Mouse (Mus musculus) mouse trophoblast stem cell (cell line): ENCODE results near the gene Tyw5.

Source experiments
- in situ Hi-C, 2 experiments: fragments of 300-500 bp; cut with MseI, MboI; formaldehyde crosslinking; loops; 2 replicates in 1 of 2; 3 replicates in 1 of 2; pipeline ENCODE4 v1.15.1; 2025

Tyw5 gene

DNA sequence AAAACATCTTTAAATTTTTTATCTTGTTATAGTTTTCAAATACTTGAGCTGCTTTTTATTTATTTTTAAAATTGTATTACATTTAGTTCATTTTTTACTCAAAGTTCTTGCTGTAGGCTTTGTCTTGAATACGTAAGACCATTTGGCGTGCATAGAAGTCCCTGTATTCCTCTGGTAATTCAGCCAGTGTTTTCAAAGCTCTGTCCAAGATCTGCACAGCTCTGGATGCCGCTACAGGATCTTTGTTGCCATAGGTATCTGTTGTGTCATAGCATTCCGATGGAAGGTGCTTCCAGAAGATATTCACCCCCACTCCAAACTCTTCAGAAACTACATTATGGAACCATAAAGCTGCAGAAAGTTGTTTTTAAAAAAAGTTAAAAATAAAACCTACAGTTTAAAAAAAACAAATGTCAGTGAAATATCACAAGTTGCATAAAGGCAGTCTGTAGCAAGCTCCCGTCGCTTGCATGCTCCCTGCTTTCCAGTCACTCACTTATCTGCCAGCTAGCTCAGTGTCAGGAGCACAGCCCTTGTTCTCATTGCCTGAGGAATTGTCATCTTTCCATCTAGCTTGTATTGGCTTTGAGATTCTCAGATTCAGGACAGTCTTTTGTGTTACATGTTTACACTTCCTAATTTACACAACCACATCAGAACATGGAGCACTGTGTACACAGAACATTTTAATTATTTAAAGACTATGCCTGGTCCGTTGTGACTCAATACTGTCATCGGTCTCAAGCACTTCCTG is 18.3 kb downstream of the Tyw5 start:
- in situ Hi-C loops, result no loop called here

DNA sequence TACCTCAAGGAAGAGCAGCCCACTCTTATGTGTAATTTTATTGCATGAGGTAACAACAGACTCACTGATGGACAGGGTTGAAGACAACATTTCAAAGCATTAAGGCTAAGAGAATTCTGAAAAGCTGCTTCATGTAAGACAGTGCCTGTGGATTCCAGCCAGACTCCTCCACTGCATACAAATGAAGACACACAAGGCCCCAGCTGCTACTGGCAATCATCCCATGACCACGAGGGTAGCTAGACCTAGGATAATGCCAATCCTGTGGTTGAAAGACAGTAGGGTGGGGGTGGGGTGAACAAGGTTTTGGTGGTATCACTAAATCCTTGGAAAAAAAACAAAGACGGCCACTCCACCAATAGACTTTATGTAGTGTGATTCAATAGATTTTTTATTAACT is 19.0 kb downstream of the Tyw5 start:
- in situ Hi-C loops, result no loop called here

DNA sequence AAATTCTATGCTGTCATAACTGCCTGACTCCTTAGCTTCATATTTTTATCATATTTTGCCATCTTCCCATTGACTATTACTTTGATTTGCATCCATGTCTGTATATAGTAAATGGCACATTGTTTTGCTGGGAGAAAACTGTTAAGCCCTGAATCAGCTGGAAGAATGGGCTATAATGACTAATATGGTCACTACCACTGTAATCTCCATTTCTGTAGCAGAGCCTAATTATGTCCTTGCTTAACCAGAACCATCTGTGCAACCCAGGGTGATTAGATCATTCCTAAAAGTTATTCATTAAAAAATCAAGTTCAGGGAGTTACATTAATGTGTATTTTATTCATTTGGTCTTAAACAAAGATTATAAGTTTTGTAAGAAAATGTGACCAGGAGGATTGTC is 20.4 kb downstream of the Tyw5 start:
- in situ Hi-C loops, result no loop called here

DNA sequence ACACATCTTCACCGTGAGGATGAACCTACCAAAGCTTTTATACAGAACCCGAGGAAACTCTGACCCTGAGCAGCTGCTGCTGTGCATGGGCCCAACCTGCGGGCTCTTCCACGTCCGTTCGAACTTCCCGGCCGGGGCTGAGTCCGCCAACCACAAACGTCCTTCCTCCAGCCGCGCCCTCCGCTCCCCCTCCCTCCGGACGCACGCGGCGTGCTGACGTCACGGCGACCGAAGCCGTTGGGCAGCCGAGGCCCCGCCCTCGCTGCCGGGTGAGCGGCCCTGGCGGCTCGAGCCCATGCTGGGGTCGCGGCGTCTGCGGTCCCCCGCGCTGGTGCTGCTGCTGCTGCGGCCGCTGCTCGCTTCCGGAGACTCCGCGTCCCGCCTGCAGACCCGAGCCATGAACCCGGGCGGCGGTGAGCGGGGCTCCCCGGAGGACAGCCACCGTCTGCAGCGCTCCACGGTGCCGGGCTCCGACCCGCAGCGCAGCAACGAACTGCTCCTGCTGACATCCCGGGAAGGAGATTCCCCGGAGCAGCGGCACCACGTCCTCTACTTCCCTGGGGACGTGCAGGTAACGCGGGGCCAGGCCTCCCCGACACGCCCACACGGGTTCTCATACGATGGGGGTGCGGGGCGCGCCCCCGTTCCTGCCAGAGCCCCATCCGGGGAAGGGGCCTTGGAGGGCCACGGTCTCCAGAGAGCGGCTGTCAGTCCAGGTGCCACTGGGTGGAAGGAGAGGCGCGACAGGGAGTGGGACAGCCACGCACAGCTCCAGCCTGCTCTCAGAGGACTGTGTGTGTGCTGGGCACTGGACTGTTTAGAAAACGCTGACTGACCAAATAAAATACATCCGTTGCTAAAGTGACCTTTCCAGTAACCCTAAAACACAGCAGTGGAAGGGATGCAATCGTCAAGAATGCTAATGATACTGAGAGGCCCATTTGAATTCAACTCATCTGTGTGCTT is 29.2 kb downstream of the Tyw5 start, which contains the start of gene 1700066M21Rik:
Gene 1700066M21Rik (plus strand): TSS at position 245 of the 966 bp plus-strand sequence.
- in situ Hi-C loops, result no loop called here

DNA sequence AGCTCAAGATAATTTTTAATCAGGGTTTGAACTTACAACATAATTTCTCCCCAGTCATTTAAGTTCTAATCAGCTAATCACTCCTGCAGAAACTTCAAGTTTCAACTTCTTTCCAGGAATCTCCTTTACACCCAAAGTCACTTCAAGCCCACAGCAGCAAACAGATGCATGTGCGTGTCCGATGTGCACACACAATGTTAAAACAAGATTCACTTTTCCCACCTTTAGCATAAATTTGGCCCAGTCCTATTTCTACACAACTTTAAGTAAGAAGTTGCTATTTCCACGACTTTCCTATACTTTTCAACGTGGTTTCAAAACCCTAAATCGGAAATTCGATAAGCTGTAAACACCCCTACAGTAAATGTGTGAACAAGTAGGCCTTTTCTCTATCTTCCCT is 30.1 kb downstream of the Tyw5 start:
- in situ Hi-C loops, result no loop called here

DNA sequence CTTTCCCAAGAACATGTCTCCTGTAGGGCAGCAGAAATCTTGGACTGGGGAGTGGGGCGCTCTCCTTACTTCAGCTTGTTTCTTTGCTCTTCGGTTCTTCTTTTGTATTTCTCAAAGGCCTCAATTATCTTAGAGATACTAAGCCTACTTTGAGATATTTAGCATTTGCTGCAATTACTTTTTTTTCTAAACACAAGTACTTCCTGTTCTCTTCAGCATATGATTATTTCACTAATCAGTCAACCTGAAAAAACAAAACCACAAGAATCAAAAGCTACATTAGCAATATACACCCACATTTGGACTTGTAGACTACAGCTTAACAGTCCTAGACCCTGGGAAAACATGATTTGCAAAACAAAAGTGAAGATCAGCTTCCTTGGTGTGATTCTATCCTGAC is 31.6 kb downstream of the Tyw5 start:
- in situ Hi-C loops, result no loop called here

DNA sequence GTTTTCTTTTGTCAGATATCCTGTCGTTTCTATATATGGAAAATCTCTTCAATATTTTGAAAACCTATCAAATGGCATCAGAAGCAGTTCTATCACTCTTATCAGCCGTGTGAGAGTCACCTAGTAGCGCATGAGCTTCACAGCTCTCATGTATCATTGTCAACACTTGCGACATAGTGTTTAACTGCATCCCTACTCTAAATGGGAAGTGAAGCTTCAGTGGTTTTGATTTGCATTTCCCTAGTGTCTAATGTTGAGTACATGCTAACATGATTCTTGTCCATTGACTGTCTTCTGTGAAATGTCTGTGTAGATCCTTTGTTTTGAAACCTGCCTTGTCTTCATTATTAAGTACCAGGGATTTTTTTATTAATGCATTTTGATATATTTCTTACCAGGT is 36.5 kb downstream of the Tyw5 start:
- in situ Hi-C loops, result no loop called here

DNA sequence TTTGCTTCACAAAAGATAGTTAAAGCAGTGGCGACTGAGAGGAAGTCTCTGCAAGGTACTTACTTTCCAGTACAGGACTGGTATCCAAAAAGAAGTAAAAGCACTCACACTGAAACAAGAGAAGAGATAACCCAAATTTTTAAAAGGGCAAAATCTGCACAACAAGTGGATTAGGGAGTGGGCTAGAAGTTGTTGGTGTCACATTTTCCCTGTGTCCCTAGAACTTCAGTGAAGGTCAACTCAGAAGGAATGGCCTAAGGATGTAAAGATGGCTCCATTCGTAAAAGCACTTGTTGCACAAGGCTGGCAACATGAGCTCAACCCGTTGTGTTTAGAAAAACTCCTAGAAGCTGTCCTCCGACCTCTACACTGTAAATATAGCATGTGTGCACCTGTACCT is 37.8 kb downstream of the Tyw5 start:
- in situ Hi-C loops, result no loop called here

DNA sequence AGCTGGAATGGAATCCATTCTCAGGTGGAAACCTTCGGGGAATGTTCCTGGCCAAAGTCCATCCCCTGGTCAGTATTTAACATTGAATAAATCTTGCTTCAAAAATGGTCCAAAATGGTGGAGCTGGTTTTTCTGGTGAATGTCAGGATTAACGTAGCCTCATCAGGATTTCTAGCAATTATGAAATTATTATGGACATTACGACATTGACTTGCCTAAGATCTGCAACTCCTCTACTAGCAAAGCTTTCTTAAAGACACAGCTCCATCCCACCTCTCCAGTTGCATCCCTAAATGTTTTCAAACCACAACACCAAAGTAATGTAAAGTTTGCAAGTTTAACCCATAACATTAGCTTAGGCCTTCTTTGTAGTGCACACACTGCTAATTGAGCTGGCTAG is 39.5 kb downstream of the Tyw5 start:
- in situ Hi-C loops, result no loop called here

DNA sequence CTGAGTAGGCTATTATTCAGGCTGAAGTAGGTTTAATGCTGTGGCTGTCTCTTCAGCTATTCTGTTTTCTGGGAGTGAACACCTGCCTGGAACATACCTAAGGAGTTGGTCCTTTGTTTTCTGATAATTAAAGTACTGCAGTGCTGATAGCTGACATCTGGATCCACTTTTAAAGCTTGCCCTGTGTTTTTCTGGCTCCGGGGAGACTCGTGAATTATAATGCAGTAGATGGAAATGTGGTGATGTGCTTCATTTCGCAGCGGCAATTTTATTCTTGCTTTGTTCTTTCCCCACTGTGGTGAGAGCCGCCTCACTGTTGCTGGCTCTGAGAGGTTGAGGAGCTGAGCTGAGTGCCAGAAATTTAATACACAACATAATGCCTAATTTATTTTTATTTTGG is 48.4 kb downstream of the Tyw5 start:
- in situ Hi-C loops, result no loop called here

DNA sequence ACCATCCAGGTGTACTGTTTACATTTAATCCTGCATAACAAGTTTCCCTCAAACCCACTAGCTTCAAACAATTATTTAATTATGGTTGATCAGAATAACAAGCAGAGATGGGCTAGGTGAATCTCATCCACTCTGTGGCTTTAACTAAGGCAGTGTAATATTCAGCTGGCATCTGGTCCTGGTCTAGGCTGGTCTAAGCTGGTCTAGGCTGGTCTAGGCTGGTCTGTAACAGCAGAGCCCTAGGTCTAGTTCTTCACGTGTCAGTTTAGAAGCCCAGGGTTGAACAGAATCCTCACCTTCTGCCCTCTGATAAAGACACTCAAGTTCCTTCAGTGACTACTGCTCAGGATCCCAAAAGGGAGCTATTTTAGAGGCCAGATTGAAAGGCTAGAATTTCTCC is 55.0 kb downstream of the Tyw5 start:
- in situ Hi-C loops, result no loop called here

DNA sequence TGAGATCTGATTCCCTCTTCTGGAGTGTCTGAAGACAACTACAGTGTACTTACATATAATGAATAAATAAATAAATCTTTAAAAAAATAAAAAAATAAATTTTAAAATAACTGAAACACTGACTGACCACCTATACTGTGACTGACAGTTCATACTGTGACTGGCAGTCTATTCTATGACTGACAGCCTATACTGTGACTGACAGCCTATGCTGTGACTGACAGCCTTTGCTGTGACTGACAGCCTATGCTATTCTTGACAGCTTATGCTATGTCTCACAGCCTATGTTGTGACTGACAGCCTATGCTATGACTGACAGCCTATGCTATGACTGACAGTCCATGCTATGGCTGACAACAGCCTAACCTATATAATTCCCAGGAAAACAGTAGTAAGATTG is 59.4 kb downstream of the Tyw5 start:
- in situ Hi-C loops, result no loop called here

DNA sequence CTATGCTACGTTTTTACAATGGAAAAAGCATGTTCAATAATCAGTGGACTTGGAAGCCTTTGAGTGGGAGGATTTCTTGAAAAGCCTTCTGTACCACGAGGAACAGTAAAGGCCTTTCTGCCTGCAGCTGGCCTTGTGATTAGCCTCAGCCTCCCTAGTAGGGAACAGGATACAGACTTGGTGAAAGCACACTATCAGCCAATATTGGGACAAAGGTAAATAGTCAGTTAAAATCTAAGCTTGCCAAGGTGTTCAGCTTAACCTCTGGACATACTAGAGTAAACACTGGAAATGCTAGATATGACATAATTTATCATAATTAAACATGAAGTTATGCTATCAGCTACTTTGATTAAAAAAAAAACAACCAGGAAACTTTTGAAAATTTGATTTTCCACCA is 65.7 kb downstream of the Tyw5 start:
- in situ Hi-C loops, result no loop called here

DNA sequence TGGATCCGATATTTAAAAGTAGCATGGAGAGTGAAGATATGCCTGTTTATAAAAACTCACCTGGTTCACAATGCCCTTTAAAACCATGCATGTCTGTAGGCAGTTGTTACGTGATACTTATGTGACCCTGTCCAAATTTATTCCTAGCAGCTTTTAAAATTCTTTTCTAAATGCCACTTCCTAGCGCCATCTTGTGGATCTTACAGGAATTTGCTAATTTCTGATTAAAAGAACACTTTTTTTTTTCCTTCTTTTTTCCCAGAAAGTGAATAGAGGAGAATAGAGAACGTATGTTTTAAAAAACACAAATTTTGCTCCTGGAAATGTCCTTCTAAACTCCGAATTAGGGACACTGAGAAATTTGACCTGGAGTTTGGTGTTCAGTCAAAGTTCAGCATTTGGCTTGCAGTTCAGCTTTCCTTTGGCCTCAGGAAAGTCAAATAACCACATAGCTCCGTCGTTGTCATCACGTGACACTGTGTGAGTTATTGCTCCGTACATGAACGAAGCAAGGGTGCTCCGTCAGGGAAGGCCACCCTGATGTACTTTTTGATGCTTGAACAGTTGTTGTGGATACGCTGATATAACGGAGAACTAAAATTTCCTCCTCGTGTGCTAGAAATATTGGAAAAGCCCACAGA is 67.6 kb downstream of the Tyw5 start:
- in situ Hi-C loops, result no loop called here
